Mouse (Mus musculus): ENCODE measurements around the gene Tlx3. TPM values are rescaled to one million over a fixed set of nuclear protein-coding genes. Genes with fewer than 3 reads are reported as not detected.

Gene Tlx3
- polyA plus RNA-seq, 1 experiment from 2014 or later = not detected

DNA sequence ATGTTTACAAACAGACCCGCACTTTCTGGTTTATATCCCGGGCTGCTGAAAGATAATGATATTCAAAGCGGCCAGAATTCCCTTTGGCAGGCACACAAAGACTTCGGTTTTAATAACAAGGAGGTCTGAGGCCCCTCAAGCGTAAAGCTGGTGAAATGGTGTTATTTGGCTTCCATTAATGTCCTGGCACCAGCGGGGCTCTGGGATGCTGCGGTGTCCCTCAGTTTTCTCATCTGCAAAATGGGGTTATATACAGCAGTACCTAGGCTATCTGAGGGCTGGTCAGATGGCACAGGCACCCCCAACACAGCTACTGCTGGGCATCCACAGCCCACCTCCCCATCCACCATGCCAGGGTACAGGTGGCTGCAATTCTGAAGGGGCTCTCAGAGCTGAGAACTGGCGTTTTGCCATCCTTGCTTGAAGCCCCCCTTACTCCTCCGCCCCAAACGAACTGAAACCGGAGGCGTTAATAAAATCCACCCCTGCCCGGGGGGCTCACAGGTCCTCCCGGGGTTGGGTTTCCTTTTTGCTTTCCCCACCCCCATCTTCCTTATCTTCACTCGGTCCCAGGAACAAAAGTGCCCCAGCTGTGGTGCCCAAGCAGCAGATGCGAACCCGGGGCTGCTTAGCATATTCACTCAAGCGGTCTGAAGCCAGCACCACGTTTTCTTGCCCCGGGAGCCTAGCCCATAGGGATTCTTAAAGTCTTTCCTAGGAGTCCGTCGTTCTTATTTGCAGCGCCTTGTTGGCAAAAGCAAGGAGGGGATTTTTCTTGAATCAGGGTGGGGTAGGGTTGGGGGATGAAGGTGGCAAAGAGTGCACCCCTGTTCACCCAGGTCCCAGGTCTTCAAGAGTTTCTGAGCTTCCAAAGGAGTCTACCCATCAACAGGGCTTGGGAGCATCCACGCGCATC, 7.6 kb downstream of the Tlx3 start:
- 5% methylated on average over 25 of the region's 25 CpGs for WGBS
- H3K4me1 ChIP-seq = peaks cover 29% of the 10 kb centered on the region
- no peak overlapping the region for H3K27ac ChIP-seq
- H3K9me3 ChIP-seq = no peaks in the 10 kb centered on the region
- peaks cover 88% of the 10 kb centered on the region for H3K27me3 ChIP-seq
- no peak overlapping the region for H3K4me3 ChIP-seq
- H3K36me3 ChIP-seq = no peaks in the 10 kb centered on the region
- H3K4me2 ChIP-seq = no peak overlapping the region
- ATAC-seq (ENCODE audit: insufficient number of reproducible peaks, low FRiP score, low TSS enrichment, low read depth) = no peak
- no peak overlapping the region for H3K9ac ChIP-seq

- Histone ChIP-seq H3K27me3 (peaks cover 81% of the 10 kb centered on the region), H3K27ac (no peak overlapping the region), H3K4me1 (peaks cover 21% of the 10 kb centered on the region), H3K4me3 (no peak overlapping the region), H3K9ac (no peak overlapping the region), H3K36me3 (no peaks in the 10 kb centered on the region), H3K4me2 (no peak overlapping the region), H3K9me3 (no peaks in the 10 kb centered on the region)
- 31% methylated on average over 7 of the region's 7 CpGs for WGBS
- no peak for ATAC-seq (ENCODE audit: insufficient number of reproducible peaks, low FRiP score, low TSS enrichment, low read depth)
Measured at GRCm38 (mm10) chr11:33195061-33195460, 8.3 kb downstream of the Tlx3 start.

DNA sequence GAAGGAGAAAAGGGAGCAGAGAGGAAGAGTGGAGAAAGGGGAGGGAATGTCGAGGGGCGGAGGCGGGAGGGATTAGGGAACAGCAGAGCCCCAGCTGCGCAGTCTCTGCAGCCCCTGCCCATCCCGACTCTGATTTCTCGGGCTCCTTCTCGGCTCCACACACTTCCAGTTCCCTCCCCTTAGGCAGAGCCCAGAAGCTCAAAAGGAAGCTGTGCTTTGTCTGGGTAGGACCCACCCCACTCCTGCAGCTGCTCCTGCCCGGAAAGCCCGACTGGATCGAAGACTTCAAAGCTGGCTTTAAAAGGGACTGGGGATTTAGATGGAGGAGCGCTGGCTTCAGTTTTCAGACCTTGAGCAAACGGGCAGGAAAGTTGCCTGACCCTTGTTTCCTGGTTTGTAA, 9.7 kb downstream of the Tlx3 start:
- Histone ChIP-seq H3K4me1 (peaks cover 17% of the 10 kb centered on the region), H3K4me3 (no peak overlapping the region), H3K27me3 (peaks cover 67% of the 10 kb centered on the region), H3K27ac (no peak overlapping the region), H3K9ac (no peak overlapping the region), H3K36me3 (no peaks in the 10 kb centered on the region), H3K4me2 (peak overlapping the region; percentile 24; the same call in 1 of the 2 replicates), H3K9me3 (no peaks in the 10 kb centered on the region)
- WGBS = 3% methylated on average over 12 of the region's 12 CpGs
- ATAC-seq (ENCODE audit: insufficient number of reproducible peaks, low FRiP score, low TSS enrichment, low read depth) = no peak

GRCm38 (mm10) chr11:33181804-33182203, 21.6 kb downstream of the Tlx3 start:
- no peak for ATAC-seq (ENCODE audit: insufficient number of reproducible peaks, low FRiP score, low TSS enrichment, low read depth)
- Histone ChIP-seq H3K4me1 (peaks cover 9% of the 10 kb centered on the region; the same call in 1 of the 2 replicates), H3K27ac (no peak overlapping the region), H3K36me3 (no peaks in the 10 kb centered on the region), H3K27me3 (peaks cover 18% of the 10 kb centered on the region), H3K4me2 (no peak overlapping the region), H3K9ac (no peak overlapping the region), H3K4me3 (no peak overlapping the region), H3K9me3 (no peaks in the 10 kb centered on the region)
- 79% methylated on average over 3 of the region's 3 CpGs for WGBS

DNA sequence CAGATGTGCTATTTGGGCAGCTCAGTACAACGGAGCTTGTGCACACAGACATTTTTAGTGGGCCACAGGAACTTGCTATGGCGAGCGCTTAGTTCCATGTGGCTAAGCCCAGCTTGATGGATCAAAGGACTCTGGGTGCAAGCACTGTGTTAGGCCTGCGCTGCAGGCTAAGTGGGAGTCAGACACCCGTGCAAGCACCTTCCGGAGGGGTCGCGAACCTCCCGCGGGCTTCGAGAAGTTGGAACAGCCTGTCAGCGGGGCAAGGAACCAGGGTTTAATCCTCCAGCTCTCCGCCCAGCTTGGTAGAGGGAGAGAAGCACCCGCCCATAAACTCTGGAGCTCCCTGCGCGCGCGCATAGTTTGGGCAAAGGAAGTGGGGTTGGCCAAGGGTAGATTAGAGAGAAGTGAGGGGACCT, 22.7 kb downstream of the Tlx3 start:
- H3K27me3 ChIP-seq = peaks cover 25% of the 10 kb centered on the region
- ATAC-seq (ENCODE audit: insufficient number of reproducible peaks, low FRiP score, low TSS enrichment, low read depth) = no peak
- no peaks in the 10 kb centered on the region for H3K36me3 ChIP-seq
- under 1% methylated on average over 18 of the region's 18 CpGs for WGBS
- H3K4me1 ChIP-seq = peaks cover 9% of the 10 kb centered on the region; the same call in 1 of the 2 replicates
- peak overlapping the region; percentile 17; the same call in 1 of the 2 replicates for H3K9ac ChIP-seq
- H3K4me3 ChIP-seq = peak overlapping the region; percentile 32
- no peaks in the 10 kb centered on the region for H3K9me3 ChIP-seq
- H3K27ac ChIP-seq = no peak overlapping the region
- peak overlapping the region; percentile 56 for H3K4me2 ChIP-seq

DNA sequence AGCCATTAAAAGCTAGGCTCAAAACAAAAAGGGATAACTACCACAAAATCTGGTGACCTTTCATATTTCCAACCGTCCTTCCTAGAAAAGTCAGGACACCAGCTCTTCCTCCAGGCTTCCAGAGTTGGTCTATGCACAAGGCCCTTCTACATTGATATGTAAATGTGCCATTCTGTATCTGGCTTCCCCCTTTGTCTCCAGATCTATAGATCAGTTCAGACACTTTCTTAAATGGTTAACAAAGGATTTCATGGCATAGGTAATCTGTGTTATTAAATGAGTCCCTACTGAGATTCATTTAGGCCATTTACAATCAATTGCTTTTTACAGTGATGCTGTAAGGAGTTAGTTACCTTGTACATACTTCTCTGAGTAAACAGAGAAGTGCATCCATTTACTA, 23.6 kb downstream of the Tlx3 start:
- H3K36me3 ChIP-seq = no peaks in the 10 kb centered on the region
- no peak for ATAC-seq (ENCODE audit: insufficient number of reproducible peaks, low FRiP score, low TSS enrichment, low read depth)
- no peak overlapping the region for H3K4me3 ChIP-seq
- H3K9me3 ChIP-seq = no peaks in the 10 kb centered on the region
- H3K27me3 ChIP-seq = peaks cover 29% of the 10 kb centered on the region
- H3K4me1 ChIP-seq = peaks cover 9% of the 10 kb centered on the region; the same call in 1 of the 2 replicates
- 63% methylated on average over 1 of the region's 1 CpGs for WGBS
- no peak overlapping the region for H3K27ac ChIP-seq
- H3K4me2 ChIP-seq = no peak overlapping the region
- no peak overlapping the region for H3K9ac ChIP-seq

GRCm38 (mm10) chr11:33176525-33177245, 26.7 kb downstream of the Tlx3 start:
- WGBS = 31% methylated on average over 20 of the region's 20 CpGs
- H3K27me3 ChIP-seq = peaks cover 29% of the 10 kb centered on the region
- no peak overlapping the region for H3K9ac ChIP-seq
- H3K4me3 ChIP-seq = no peak overlapping the region
- no peak for ATAC-seq (ENCODE audit: insufficient number of reproducible peaks, low FRiP score, low TSS enrichment, low read depth)
- H3K4me2 ChIP-seq = no peak overlapping the region
- no peaks in the 10 kb centered on the region for H3K9me3 ChIP-seq
- peaks cover 9% of the 10 kb centered on the region; the same call in 1 of the 2 replicates for H3K4me1 ChIP-seq
- H3K27ac ChIP-seq = no peak overlapping the region
- no peaks in the 10 kb centered on the region for H3K36me3 ChIP-seq

DNA sequence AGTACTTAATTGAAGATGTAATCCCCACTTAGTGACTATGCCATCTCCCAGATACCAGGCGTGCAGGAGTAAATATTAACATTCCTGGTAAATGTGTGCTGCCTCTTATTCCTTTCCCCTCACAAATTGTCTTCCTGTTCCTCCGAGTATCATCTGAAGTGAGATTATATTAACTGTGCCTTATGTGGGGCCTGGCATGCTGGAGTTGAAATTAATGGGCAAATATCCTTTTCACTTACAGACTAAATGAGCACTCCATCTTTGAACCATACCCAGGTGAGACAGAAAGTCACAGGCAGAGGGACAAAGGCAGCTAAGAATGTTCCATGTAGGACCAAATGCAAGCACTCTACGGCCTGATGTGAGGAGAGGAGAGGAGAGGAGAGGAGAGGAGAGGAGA, 27.6 kb downstream of the Tlx3 start:
- H3K27ac ChIP-seq = no peak overlapping the region
- H3K36me3 ChIP-seq = no peaks in the 10 kb centered on the region
- H3K9me3 ChIP-seq = no peaks in the 10 kb centered on the region
- H3K4me1 ChIP-seq = peaks cover 6% of the 10 kb centered on the region; the same call in 1 of the 2 replicates
- no peak overlapping the region for H3K4me3 ChIP-seq
- 64% methylated on average over 3 of the region's 3 CpGs for WGBS
- no peak for ATAC-seq (ENCODE audit: insufficient number of reproducible peaks, low FRiP score, low TSS enrichment, low read depth)
- no peak overlapping the region for H3K9ac ChIP-seq
- H3K4me2 ChIP-seq = no peak overlapping the region
- peaks cover 33% of the 10 kb centered on the region for H3K27me3 ChIP-seq

- H3K4me1 ChIP-seq = no peaks in the 10 kb centered on the region
- H3K4me3 ChIP-seq = no peak overlapping the region
- no peak overlapping the region for H3K27ac ChIP-seq
- 7% methylated on average over 9 of the region's 9 CpGs for WGBS
- 0 out of 2 replicates have a peak, but pooled peaks cover 11% of the 10 kb centered on the region for H3K27me3 ChIP-seq
- no peaks in the 10 kb centered on the region for H3K36me3 ChIP-seq
- no peaks in the 10 kb centered on the region for H3K9me3 ChIP-seq
- no peak overlapping the region for H3K4me2 ChIP-seq
- ATAC-seq (ENCODE audit: insufficient number of reproducible peaks, low FRiP score, low TSS enrichment, low read depth) = no peak
- H3K9ac ChIP-seq = no peak overlapping the region
Measured at GRCm38 (mm10) chr11:33170489-33170888, 32.9 kb downstream of the Tlx3 start.

DNA sequence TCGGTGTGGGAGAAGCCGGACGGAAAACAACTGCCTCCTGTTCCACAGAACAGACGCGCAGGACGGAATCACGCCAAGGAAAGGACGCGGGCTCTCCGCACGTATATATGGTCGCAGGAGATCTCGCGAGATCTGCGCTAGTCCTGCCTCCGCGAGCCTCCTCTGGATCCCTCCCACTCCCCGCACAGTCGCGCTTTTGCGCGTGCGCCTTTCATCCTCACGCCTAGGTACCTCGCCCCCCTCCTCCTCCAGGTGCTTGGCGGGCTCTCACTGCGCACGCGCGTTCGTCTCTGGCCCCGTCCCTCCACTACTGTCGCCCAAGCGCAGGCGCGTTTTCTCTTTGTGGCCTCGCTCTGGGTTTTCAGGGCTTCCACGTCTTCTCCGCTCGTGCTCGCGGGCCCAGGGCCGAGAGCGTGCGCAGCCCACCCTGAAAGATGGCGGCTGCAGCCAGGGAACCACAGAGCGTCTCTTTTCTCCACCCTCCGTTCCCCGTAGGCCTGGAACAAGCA, 40.3 kb downstream of the Tlx3 start, which contains the start of gene Npm1:
Gene Npm1 (minus strand): TSS at position 209 of the 509 bp plus-strand sequence.
- peak within 1 kb of the TSS; percentile 79 for H3K4me3 ChIP-seq
- H3K27me3 ChIP-seq = no peaks in the 10 kb centered on the region
- 0 out of 2 replicates have a peak, but pooled peaks cover 5% of the 10 kb centered on the region for H3K4me1 ChIP-seq
- H3K4me2 ChIP-seq = peak within 1 kb of the TSS; percentile 63
- ATAC-seq (ENCODE audit: insufficient number of reproducible peaks, low FRiP score, low TSS enrichment, low read depth) = peak; percentile 96
- no peaks in the 10 kb centered on the region for H3K9me3 ChIP-seq
- peaks cover 16% of the 10 kb centered on the region for H3K36me3 ChIP-seq
- H3K9ac ChIP-seq = peak within 1 kb of the TSS; percentile 94
- 4% methylated on average over 49 of the region's 49 CpGs for WGBS
- peak within 1 kb of the TSS; percentile 93 for H3K27ac ChIP-seq

- Histone ChIP-seq H3K4me1 (0 out of 2 replicates have a peak, but pooled peaks cover 5% of the 10 kb centered on the region), H3K9ac (peak overlapping the region; percentile 94), H3K9me3 (no peaks in the 10 kb centered on the region), H3K4me2 (peak overlapping the region; percentile 63), H3K27ac (peak overlapping the region; percentile 87), H3K4me3 (peak overlapping the region; percentile 79), H3K36me3 (peaks cover 22% of the 10 kb centered on the region), H3K27me3 (no peaks in the 10 kb centered on the region)
- ATAC-seq (ENCODE audit: insufficient number of reproducible peaks, low FRiP score, low TSS enrichment, low read depth) = peak; percentile 64
- 3% methylated on average over 52 of the region's 53 CpGs for WGBS
Measured at GRCm38 (mm10) chr11:33162211-33162997, 41.0 kb downstream of the Tlx3 start.
